Mouse (Mus musculus): ENCODE results near the gene Lsm10. TPM values are rescaled to one million over a fixed set of nuclear protein-coding genes. Genes with fewer than 3 reads are reported as not detected.

Gene Lsm10
- polyA plus RNA-seq, 1 experiment from 2014 or later: 50.3 TPM

DNA sequence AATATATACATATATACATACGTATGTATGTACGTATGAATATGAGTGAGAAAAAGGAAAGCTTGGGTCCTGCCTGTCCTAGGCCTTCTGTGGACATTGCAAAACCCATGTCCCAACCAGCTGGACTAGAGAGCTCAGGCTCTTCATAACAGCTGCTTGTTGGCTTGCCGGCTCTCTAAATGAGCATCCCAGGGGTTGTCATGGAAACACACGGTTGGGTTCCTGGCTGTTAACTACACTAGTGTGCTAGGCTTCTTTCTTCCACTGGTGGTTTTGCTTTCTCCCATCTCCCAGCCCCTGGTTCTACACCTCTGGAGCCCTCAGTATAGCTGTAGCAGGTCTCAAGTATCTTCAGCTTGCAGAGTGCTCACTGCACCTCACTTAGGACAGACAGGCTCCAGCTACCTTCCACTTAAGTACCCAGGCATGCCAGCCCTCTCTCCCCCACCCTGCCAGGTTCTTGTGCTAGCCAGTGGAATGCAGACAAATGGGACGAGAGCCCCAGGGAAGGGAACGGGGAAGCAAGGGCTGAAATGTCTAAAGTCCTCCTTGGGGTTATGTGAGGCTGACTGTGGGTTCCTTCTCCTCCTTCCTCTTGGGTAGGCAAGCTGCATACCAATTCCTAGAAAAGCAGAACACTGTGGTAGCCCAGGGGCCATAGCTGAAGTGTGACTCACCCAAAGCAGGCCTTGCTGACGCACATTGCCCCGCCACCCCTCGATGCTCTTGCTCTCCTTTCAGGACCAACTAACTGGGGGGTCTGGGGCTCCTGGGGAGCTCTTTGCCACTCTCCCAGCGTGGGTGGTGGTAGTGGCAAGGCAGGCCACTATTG lies 35.1 kb downstream of the Lsm10 start:
- H3K9ac ChIP-seq: no peak overlapping the region
- H3K9me3 ChIP-seq: no peaks in the 10 kb centered on the region
- ATAC-seq (ENCODE audit: low FRiP score, low read depth): peak; percentile 76
- WGBS: 54% methylated on average over 10 of the region's 10 CpGs
- H3K4me1 ChIP-seq (replicated peaks): peaks cover 23% of the 10 kb centered on the region
- H3K4me3 ChIP-seq: no peak overlapping the region
- peaks cover 48% of the 10 kb centered on the region for H3K36me3 ChIP-seq
- H3K4me2 ChIP-seq: no peak overlapping the region
- no peaks in the 10 kb centered on the region for H3K27me3 ChIP-seq
- peak overlapping the region; percentile 74 for H3K27ac ChIP-seq (replicated peaks)

DNA sequence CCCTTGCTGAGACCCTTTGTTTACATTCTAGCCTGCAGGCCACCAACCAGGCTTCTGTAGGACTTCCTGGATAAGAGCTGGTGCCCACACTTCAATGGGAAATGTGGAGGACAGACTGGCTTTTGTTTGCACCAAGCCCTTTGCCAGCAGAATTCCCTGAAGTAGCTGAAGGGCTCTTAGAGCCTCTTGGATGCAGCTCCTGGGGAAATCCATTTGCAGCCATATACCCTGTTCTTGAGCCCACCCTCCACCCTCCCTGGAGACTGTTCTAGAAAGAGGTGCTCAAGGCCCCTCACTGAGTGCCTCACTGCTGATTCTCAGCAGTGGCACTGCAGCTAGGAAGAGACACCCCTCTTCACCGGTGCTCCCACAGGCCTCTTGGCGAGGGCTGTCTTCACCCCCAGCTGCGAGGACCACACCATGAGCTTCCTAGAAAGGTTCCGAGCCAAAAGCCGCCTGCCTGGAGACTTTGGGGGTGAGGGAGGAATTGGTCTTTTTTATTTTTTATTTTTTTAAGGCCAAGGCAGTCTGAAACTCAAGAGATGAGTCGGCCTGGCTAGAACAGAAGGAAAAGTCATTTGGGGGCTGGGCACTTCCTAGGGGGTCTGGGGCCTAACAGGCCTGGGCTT lies 36.3 kb downstream of the Lsm10 start:
- Histone ChIP-seq H3K4me3 (no peak overlapping the region), H3K9me3 (no peaks in the 10 kb centered on the region), H3K4me1 (replicated peaks) (peaks cover 23% of the 10 kb centered on the region), H3K27ac (replicated peaks) (0 out of 2 replicates have a peak overlapping the region, but pooled peaks have one; percentile 23), H3K9ac (no peak overlapping the region), H3K36me3 (peaks cover 49% of the 10 kb centered on the region), H3K4me2 (no peak overlapping the region), H3K27me3 (no peaks in the 10 kb centered on the region)
- WGBS: 77% methylated on average over 6 of the region's 6 CpGs
- no peak for ATAC-seq (ENCODE audit: low FRiP score, low read depth)

DNA sequence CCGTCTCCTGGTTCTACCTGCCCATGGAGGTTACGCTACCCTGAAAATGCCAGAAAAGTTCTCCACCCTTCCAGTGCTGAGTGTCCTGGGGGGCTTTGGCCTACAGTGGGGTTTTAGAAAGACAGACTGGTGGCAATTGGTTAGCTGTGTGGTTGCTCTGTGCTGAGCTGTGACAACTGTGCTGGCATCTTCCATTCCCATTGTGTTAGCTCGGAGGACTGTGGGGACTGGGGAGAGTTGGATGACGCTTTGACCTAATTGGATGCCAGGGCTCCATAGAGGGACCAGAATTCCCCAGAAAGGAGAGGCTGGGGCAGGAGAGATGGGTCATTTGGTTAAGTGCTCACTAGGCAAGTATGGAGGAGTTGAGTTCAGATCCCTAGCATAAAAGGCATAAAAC lies 37.8 kb downstream of the Lsm10 start:
- WGBS: 91% methylated on average over 4 of the region's 4 CpGs
- no peaks in the 10 kb centered on the region for H3K27me3 ChIP-seq
- H3K4me1 ChIP-seq (replicated peaks): peaks cover 23% of the 10 kb centered on the region
- ATAC-seq (ENCODE audit: low FRiP score, low read depth): no peak
- H3K9ac ChIP-seq: no peak overlapping the region
- no peaks in the 10 kb centered on the region for H3K9me3 ChIP-seq
- no peak overlapping the region for H3K4me3 ChIP-seq
- H3K4me2 ChIP-seq: no peak overlapping the region
- peaks cover 48% of the 10 kb centered on the region for H3K36me3 ChIP-seq
- no peak overlapping the region for H3K27ac ChIP-seq (replicated peaks)

DNA sequence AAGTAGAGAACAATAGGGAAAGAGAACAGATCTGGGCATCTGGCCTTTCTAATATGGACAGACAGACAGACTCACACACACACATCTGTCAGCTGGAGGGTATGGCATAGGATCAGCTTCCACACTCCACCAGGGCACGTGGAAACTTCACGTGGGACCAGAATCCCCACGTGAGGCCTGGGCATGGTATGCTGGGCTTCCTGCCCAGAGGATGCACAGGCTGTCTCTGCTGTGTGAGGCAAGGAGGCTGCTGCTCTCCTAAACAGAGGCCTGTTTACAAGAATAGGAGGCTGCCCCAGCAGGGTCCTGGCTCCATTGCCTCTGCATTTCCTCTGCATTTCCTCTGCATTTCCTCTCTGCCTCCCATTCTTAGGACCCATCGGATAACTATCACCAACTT lies 38.2 kb downstream of the Lsm10 start:
- H3K4me2 ChIP-seq: no peak overlapping the region
- WGBS: 74% methylated on average over 4 of the region's 4 CpGs
- no peak overlapping the region for H3K9ac ChIP-seq
- no peaks in the 10 kb centered on the region for H3K27me3 ChIP-seq
- H3K9me3 ChIP-seq: no peaks in the 10 kb centered on the region
- H3K27ac ChIP-seq (replicated peaks): no peak overlapping the region
- no peak overlapping the region for H3K4me3 ChIP-seq
- ATAC-seq (ENCODE audit: low FRiP score, low read depth): no peak
- peaks cover 23% of the 10 kb centered on the region for H3K4me1 ChIP-seq (replicated peaks)
- H3K36me3 ChIP-seq: peaks cover 48% of the 10 kb centered on the region

DNA sequence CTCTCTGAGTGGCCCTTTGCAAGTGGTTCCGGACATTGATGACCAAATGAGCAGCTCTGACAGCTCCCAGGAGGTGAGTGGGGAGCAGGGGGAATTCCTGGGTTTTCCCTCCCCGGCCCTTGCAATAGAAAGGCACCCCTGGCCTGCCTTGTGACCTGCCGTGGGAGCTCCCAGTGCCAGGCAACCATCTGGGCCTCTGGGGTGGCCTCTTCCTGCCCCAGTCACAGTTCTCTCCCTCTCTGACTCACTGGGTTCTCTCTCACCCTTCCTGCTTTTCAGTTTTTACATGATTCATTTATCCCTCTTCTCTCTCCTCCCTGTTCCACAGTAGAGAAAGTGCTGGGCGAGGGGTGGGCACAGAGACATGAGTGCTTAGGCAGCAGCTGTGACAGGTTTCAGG lies 41.4 kb downstream of the Lsm10 start:
- H3K27me3 ChIP-seq: no peaks in the 10 kb centered on the region
- peaks cover under 1% of the 10 kb centered on the region; the same call in 1 of the 2 replicates for H3K4me1 ChIP-seq (replicated peaks)
- H3K9me3 ChIP-seq: no peaks in the 10 kb centered on the region
- H3K27ac ChIP-seq (replicated peaks): no peak overlapping the region
- WGBS: 83% methylated on average over 4 of the region's 4 CpGs
- H3K9ac ChIP-seq: no peak overlapping the region
- no peak for ATAC-seq (ENCODE audit: low FRiP score, low read depth)
- no peak overlapping the region for H3K4me3 ChIP-seq
- H3K36me3 ChIP-seq: peaks cover 52% of the 10 kb centered on the region
- H3K4me2 ChIP-seq: no peak overlapping the region

DNA sequence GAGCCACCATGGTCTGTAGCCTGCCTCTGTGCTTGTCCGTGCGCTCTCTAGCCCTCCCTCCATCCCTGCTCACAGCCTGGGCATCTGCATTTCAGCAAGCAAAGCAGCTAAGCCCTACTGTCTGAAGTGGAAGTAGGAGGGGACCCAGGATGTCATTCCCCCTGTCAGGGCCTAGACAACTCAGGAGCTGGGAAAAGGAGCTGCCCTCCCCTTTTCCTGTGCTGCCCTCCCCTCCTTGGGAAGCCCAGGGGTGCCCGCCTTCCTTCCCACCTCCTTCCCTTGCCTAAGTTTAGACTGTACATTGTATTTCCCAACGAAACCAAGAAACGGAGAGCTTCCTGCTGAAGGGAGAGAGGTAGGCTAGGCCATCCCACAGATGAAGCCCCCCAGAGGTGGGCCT lies 44.6 kb downstream of the Lsm10 start:
- ATAC-seq (ENCODE audit: low FRiP score, low read depth): no peak
- Histone ChIP-seq H3K36me3 (peaks cover 37% of the 10 kb centered on the region), H3K4me2 (no peak overlapping the region), H3K4me3 (no peak overlapping the region), H3K9ac (no peak overlapping the region), H3K27me3 (no peaks in the 10 kb centered on the region), H3K9me3 (no peaks in the 10 kb centered on the region), H3K27ac (replicated peaks) (no peak overlapping the region), H3K4me1 (replicated peaks) (no peaks in the 10 kb centered on the region)
- WGBS: 72% methylated on average over 5 of the region's 5 CpGs

DNA sequence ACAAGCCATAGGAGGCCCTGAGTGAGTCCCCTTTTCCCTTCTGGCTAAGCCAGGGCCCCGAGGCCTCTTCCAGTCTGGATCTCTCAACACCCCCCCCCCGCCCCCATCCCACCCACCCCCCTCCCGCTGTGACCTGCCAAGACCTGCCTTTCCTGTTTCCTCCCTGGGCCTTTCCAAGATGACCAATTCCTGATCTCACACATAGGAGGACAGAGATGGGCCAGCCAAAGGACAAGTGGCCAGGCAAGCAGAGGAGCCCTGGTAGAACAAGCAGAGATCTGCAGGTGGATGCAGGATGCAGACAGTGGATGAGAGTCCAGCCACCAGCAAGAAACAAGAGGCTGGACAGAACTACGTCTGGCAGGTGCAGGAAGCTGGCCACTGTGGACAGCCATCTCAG lies 49.0 kb downstream of the Lsm10 start:
- Histone ChIP-seq H3K27ac (replicated peaks) (no peak overlapping the region), H3K9me3 (no peaks in the 10 kb centered on the region), H3K4me1 (replicated peaks) (peaks cover 22% of the 10 kb centered on the region), H3K36me3 (no peaks in the 10 kb centered on the region), H3K4me3 (no peak overlapping the region), H3K27me3 (peaks cover 30% of the 10 kb centered on the region), H3K4me2 (no peak overlapping the region), H3K9ac (no peak overlapping the region)
- ATAC-seq (ENCODE audit: low FRiP score, low read depth): no peak
- 62% methylated on average over 4 of the region's 4 CpGs for WGBS

DNA sequence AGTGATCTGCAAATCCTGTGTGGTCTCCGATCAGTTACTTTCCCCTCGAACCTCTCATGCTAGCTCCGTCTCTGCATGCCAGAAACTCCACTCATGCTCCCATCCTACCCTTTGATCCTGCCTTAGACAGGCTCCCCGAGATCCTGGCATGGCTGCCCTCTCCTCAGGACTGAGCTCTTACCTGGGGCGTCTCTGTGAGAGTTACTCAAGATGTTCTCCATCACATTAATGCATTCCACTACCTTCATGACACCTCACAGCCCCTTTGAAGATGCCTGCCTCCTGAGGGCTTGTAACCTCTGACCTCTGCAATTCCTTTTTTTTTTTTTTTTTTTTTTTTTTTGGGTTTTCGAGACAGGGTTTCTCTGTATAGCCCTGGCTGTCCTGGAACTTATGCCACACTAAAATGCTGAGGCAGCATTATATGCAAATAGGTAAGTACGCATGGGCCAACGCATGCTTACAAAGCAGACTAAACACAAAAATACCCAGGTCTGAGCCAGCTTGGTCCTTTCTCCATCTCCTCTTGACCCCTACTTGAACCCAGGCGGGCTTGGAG lies 50.6 kb downstream of the Lsm10 start:
- Histone ChIP-seq H3K9ac (no peak overlapping the region), H3K36me3 (no peaks in the 10 kb centered on the region), H3K27me3 (peaks cover 34% of the 10 kb centered on the region), H3K9me3 (no peaks in the 10 kb centered on the region), H3K4me3 (no peak overlapping the region), H3K4me1 (replicated peaks) (peaks cover 22% of the 10 kb centered on the region), H3K4me2 (peak overlapping the region; percentile 57; the same call in 1 of the 2 replicates), H3K27ac (replicated peaks) (peak overlapping the region; percentile 40; the same call in 1 of the 2 replicates)
- WGBS: 51% methylated on average over 9 of the region's 9 CpGs
- ATAC-seq (ENCODE audit: low FRiP score, low read depth): no peak

DNA sequence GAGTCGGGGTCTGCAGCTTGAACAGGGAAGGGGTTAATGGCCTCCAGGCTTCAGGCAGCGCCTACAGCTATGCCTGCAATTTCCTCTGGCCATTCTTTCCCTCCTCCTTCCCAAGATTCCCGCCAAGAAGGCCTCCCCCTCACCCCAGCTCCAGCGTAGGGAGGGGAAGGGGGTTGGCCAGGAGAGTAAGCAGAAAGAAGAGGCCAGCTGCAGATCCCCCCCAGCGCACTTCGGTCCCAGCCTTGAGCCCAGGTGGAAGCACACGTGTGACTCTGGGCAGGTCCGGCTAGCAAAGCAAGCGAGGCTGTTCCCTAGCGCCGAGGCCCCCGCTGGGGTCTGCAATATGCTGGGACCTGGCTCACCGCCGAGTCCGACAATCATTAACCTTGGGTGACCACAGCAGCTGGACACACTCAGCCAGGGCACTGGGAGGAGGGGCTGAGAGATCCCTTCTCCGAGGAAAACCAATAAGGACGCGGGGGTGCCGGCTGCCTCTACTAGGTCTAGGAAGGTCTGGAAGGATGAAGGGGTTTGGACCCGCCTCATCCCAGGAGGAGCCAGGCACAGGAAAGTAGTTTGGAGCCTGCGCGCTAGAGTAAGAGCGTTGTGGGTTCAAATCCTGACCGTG lies 51.2 kb downstream of the Lsm10 start, which contains the start of gene Eva1b:
Gene Eva1b (plus strand): TSS at position 212 of the 628 bp plus-strand sequence.
- Histone ChIP-seq H3K4me1 (replicated peaks) (peaks cover 22% of the 10 kb centered on the region), H3K4me3 (peak within 1 kb of the TSS; percentile 40), H3K9ac (peak within 1 kb of the TSS; percentile 36), H3K27ac (replicated peaks) (peak within 1 kb of the TSS; percentile 40), H3K4me2 (peak within 1 kb of the TSS; percentile 57), H3K27me3 (peaks cover 34% of the 10 kb centered on the region), H3K36me3 (no peaks in the 10 kb centered on the region), H3K9me3 (no peaks in the 10 kb centered on the region)
- WGBS: 2% methylated on average over 24 of the region's 24 CpGs
- ATAC-seq (ENCODE audit: low FRiP score, low read depth): no peak

All from hindbrain, embryonic 15.5 days (tissue).